ENCODE assay signal across 17 mouse cellular contexts in the genomic region with DNA sequence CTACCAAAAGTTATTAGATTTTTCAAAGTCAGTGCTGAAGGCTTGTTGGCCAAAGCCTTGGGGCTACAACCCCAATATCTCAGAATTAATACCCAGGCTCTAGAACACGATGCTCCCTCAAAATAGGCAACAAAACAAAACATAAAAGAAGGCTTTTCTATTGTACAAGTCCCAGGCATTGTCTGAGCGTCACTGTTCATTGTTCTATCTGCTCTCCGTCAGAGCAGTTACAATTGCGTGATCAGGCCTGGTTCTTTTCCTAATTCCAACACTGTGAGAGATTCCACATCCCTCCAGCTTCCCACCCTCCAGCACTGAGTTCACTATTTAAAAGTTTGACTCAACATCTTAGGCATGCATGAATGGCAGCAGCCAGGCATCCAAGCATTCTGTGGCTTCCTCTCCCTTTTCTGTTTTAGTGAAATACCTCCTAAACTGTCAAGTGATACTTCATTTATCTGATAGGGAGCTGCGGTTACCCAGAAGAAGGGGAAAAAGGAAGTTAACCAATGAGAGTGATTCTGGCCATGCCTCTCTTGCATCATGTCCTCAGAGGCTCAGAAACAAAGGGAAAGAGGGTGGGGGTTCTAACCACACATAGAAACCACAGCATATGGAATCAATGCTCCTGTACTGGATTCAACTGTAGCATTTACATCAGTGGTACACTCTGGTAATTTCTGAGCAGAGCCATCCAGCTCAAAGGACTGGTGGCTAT.
A peak's percentile ranks its signal among the peaks of the same experiment; 100 is the strongest.
DNase-seq lines count a peak whose midpoint lies in the region; ATAC-seq and TF ChIP-seq lines count a peak whose summit lies in the region.
"Had no signal": no experiment of that assay in that cellular context is flagged by ENCODE, and none has a peak within 500 bp of the region (broad histone marks: within the 10 kb centered on the region; RNA-seq: fewer than 3 reads in every experiment).

No protein-coding gene starts in this region.

- H3K79me2 ChIP-seq in MEL (ENCODE audit: control insufficient read depth, insufficient read depth, low read length, poor library complexity): no peaks in the 10 kb centered on the region

- TF ChIP-seq CTCF in hindbrain, postnatal 0 days (IDR thresholded peaks at IDR 0.05; ENCODE audit: low read depth): no peak
- no peak for TF ChIP-seq CTCF in MEL (IDR thresholded peaks at IDR 0.05 in 2 of 3, conservative IDR thresholded peaks at IDR 0.05 in 1 of 3; ENCODE audit: control insufficient read depth in 1 of 3, insufficient read depth in 1 of 3, low read depth in 2 of 3, low read length in 3 of 3, poor library complexity in 1 of 3, severe bottlenecking in 1 of 3)

- H3K4me2 ChIP-seq in hindbrain, embryonic 12.5 days (replicated peaks): no peak overlapping the region
- no peak overlapping the region for H3K4me2 ChIP-seq in hindbrain, postnatal 0 days (ENCODE audit: low read depth, low read length)
- H3K4me2 ChIP-seq: heart, embryonic 13.5 days; neural tube, embryonic 13.5 days had no signal

- H3K4me3 ChIP-seq in hindbrain, embryonic 12.5 days: no peak overlapping the region
- H3K4me3 ChIP-seq in hindbrain, postnatal 0 days (ENCODE audit: low read length): no peak overlapping the region
- no peak overlapping the region for H3K4me3 ChIP-seq in MEL (ENCODE audit: control insufficient read depth in 1 of 2, insufficient read depth in 1 of 2, low read depth in 2 of 2, low read length in 2 of 2)
- H3K4me3 ChIP-seq: heart, embryonic 13.5 days; neural tube, embryonic 13.5 days had no signal

- H3K27ac ChIP-seq in hindbrain, embryonic 12.5 days: no peak overlapping the region
- H3K27ac ChIP-seq in hindbrain, postnatal 0 days: no peak overlapping the region
- no peak overlapping the region for H3K27ac ChIP-seq in MEL (ENCODE audit: control insufficient read depth, low read depth, low read length)
- H3K27ac ChIP-seq: heart, embryonic 13.5 days; liver, embryonic 14.5 days; neural tube, embryonic 13.5 days had no signal

- no peak for TF ChIP-seq RAD21 in MEL (IDR thresholded peaks at IDR 0.05; ENCODE audit: low read depth, low read length)

- peak; percentile 17; the same call in 1 of the 2 replicates for ATAC-seq in hindbrain, embryonic 12.5 days (ENCODE audit: low FRiP score)
- no peak for ATAC-seq in hindbrain, postnatal 0 days
- ATAC-seq: forebrain, embryonic 14.5 days had no signal

- H3K9me3 ChIP-seq in hindbrain, embryonic 12.5 days (replicated peaks): no peaks in the 10 kb centered on the region
- H3K9me3 ChIP-seq in hindbrain, postnatal 0 days (ENCODE audit: low read length): no peaks in the 10 kb centered on the region
- H3K9me3 ChIP-seq in MEL (replicated peaks; ENCODE audit: insufficient read depth, low read length): no peaks in the 10 kb centered on the region
- H3K9me3 ChIP-seq: heart, embryonic 13.5 days; neural tube, embryonic 13.5 days had no signal

- H3K9ac ChIP-seq in hindbrain, embryonic 12.5 days: no peak overlapping the region
- no peak overlapping the region for H3K9ac ChIP-seq in hindbrain, postnatal 0 days (replicated peaks; ENCODE audit: low read length)
- no peak overlapping the region for H3K9ac ChIP-seq in MEL (ENCODE audit: control insufficient read depth, low read depth, low read length, poor library complexity, severe bottlenecking)
- H3K9ac ChIP-seq: heart, embryonic 13.5 days; liver, embryonic 14.5 days; neural tube, embryonic 13.5 days had no signal

- TF ChIP-seq EP300 in MEL (IDR thresholded peaks at IDR 0.05; ENCODE audit: low read depth in 1 of 2, low read length in 2 of 2): no peak

- no peak for TF ChIP-seq POLR2A in MEL (IDR thresholded peaks at IDR 0.05; ENCODE audit: control insufficient read depth in 1 of 2, insufficient read depth in 1 of 2, low read depth in 1 of 2, low read length in 2 of 2, poor library complexity in 1 of 2)

- DNase-seq in hindbrain, postnatal 0 days (ENCODE audit: low spot score): no peak
- DNase-seq in 3134 (ENCODE audit: extremely low read depth, insufficient read length, low spot score): peak; percentile 67
- peak; percentile 12 for DNase-seq in MEL (ENCODE audit: low read depth, low spot score)
- DNase-seq in fibroblast of lung, adult 2 months (ENCODE audit: low read depth): peak; percentile 69
- DNase-seq in spleen, postnatal 14 days (ENCODE audit: low spot score in 2 of 2): no peak
- no peak for DNase-seq in heart, adult 8-10 months (ENCODE audit: low spot score)
- no peak for DNase-seq in neural tube, embryonic 10.5 days (ENCODE audit: extremely low spot score, low spot score)
- DNase-seq: cerebellum, adult 11-12 months; gastrocnemius, postnatal 10 days; midbrain, embryonic 14.5 days; retina, postnatal 1 day; thymus, adult 2 months had no signal

- no peaks in the 10 kb centered on the region for H3K36me3 ChIP-seq in hindbrain, embryonic 12.5 days
- no peaks in the 10 kb centered on the region for H3K36me3 ChIP-seq in hindbrain, postnatal 0 days (ENCODE audit: insufficient read depth, low read length)
- no peaks in the 10 kb centered on the region for H3K36me3 ChIP-seq in MEL (ENCODE audit: control insufficient read depth in 1 of 2, insufficient read depth in 2 of 2, low read length in 2 of 2)
- H3K36me3 ChIP-seq: heart, embryonic 13.5 days; neural tube, embryonic 13.5 days had no signal

- peaks cover 5% of the 10 kb centered on the region; the same call in 1 of the 2 replicates for H3K4me1 ChIP-seq in hindbrain, embryonic 12.5 days
- no peaks in the 10 kb centered on the region for H3K4me1 ChIP-seq in hindbrain, postnatal 0 days (ENCODE audit: insufficient read depth, low read length)
- H3K4me1 ChIP-seq in MEL (ENCODE audit: control insufficient read depth in 1 of 2, insufficient read depth in 2 of 2, low read length in 2 of 2): no peaks in the 10 kb centered on the region

- H3K27me3 ChIP-seq in hindbrain, embryonic 12.5 days: no peaks in the 10 kb centered on the region
- H3K27me3 ChIP-seq in hindbrain, postnatal 0 days (ENCODE audit: insufficient read depth, low read length): no peaks in the 10 kb centered on the region
- H3K27me3 ChIP-seq in MEL (ENCODE audit: control insufficient read depth in 1 of 2, insufficient read depth in 2 of 2, low read length in 2 of 2): no peaks in the 10 kb centered on the region
- H3K27me3 ChIP-seq: heart, embryonic 13.5 days; neural tube, embryonic 13.5 days had no signal

- WGBS in hindbrain, embryonic 12.5 days: 40% methylated on average over 5 of the region's 5 CpGs
- WGBS in hindbrain, postnatal 0 days: 49% methylated on average over 5 of the region's 5 CpGs

TF ChIP-seq in MEL, 35 proteins besides CTCF, POLR2A, EP300 and RAD21:
- TF ChIP-seq ZNF384 (IDR thresholded peaks at IDR 0.05; ENCODE audit: low read depth, low read length) (no peak), USF2 (IDR thresholded peaks at IDR 0.05; ENCODE audit: borderline replicate concordance in 1 of 2, insufficient read depth in 1 of 2, low read depth in 1 of 2, low read length in 2 of 2) (no peak), MAZ (IDR thresholded peaks at IDR 0.05; ENCODE audit: low read depth, low read length) (no peak), USF1 (IDR thresholded peaks at IDR 0.05; ENCODE audit: low read depth, low read length) (no peak), POLR2AphosphoS2 (IDR thresholded peaks at IDR 0.05; ENCODE audit: low read length) (no peak), ZC3H11A (IDR thresholded peaks at IDR 0.05; ENCODE audit: low read depth, low read length) (no peak), ZMIZ1 (IDR thresholded peaks at IDR 0.05; ENCODE audit: low read depth, low read length) (no peak), TAL1 (IDR thresholded peaks at IDR 0.05; ENCODE audit: low read length) (no peak), NELFE (IDR thresholded peaks at IDR 0.05; ENCODE audit: low read depth, low read length) (no peak), MYB (IDR thresholded peaks at IDR 0.05; ENCODE audit: low read depth, low read length) (no peak), NRF1 (IDR thresholded peaks at IDR 0.05; ENCODE audit: insufficient read depth, low read depth, low read length, poor library complexity, severe bottlenecking) (no peak), KAT2A (conservative IDR thresholded peaks at IDR 0.05; ENCODE audit: low read depth, low read length) (no peak), MXI1 (IDR thresholded peaks at IDR 0.05; ENCODE audit: low read depth, low read length) (no peak), RCOR1 (IDR thresholded peaks at IDR 0.05; ENCODE audit: low read depth, low read length) (no peak), CHD1 (IDR thresholded peaks at IDR 0.05; ENCODE audit: low read depth, low read length) (no peak), MEF2A (IDR thresholded peaks at IDR 0.05; ENCODE audit: extremely low read depth, insufficient replicate concordance, low read depth, low read length, poor library complexity, severe bottlenecking) (no peak)

Comparison
In these comparisons a context has a peak if more than half of its experiments do, and no peak if none do; other contexts are left out.
1. DNase-seq: peak in 3134 (single experiment), MEL (single experiment) and fibroblast of lung, adult 2 months (single experiment); none in hindbrain, postnatal 0 days (single experiment), spleen, postnatal 14 days (0 of 2), heart, adult 8-10 months (single experiment) and neural tube, embryonic 10.5 days (single experiment).